Mouse (Mus musculus): ENCODE measurements at regions not wholly inside any gene's neighbourhood (a gene's known extent, or its start where the extent isn't known, plus 50 kb on each side); places are given as distances from the start of the nearest gene placed in this dataset.
"Not testable (repeated sequence)": the region's sequence is repeated elsewhere in the genome, so short reads cannot be mapped to it uniquely, and the experiment has no call there.

DNA sequence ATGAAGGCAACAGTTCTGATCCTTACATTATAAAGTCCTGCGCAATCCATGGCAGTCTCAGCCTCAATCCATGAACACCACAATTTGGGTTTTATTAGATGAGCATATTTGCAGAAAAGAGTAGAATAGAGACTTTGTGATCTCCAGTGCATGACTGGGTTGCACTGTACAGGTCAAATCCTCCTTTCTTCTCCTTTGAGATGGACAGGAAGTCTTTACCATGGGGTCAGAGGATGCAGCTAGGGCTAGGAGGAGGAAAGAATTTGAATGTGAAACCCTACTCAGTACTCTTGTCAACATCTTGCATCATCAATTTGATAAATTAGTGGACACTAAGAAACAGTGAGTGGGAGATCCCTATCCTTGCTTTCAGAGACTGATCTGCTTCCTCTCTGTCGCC, 965.3 kb upstream of the Robo1 start:
- Histone ChIP-seq H3K36me3 (ENCODE audit: control insufficient read depth, insufficient read depth, low read length) (no peaks in the 10 kb centered on the region), H3K9ac (replicated peaks; ENCODE audit: low read depth, low read length) (no peak overlapping the region), H3K4me2 (ENCODE audit: low read depth, low read length) (no peak overlapping the region), H3K4me1 (ENCODE audit: control insufficient read depth, insufficient read depth, low read length) (no peaks in the 10 kb centered on the region), H3K4me3 (ENCODE audit: low read depth, low read length) (no peak overlapping the region), H3K9me3 (ENCODE audit: control insufficient read depth, low read length) (no peaks in the 10 kb centered on the region), H3K27me3 (ENCODE audit: control insufficient read depth, insufficient read depth, low read length) (no peaks in the 10 kb centered on the region), H3K27ac (ENCODE audit: low read depth, low read length) (no peak overlapping the region)
- no peak for ATAC-seq (ENCODE audit: low read depth)
- 89% methylated on average over 2 of the region's 2 CpGs for WGBS

- no peak for ATAC-seq (ENCODE audit: low read depth)
- 71% methylated on average over 2 of the region's 2 CpGs for WGBS
- H3K4me2 ChIP-seq (ENCODE audit: low read depth, low read length) = no peak overlapping the region
Measured at GRCm38 (mm10) chr16:71344589-71344988, 963.5 kb upstream of the Robo1 start.

GRCm38 (mm10) chr16:71391872-71392271, 916.2 kb upstream of the Robo1 start:
- no peak overlapping the region for H3K9ac ChIP-seq (replicated peaks; ENCODE audit: low read depth, low read length)
- H3K4me1 ChIP-seq (ENCODE audit: control insufficient read depth, insufficient read depth, low read length) = no peaks in the 10 kb centered on the region
- 16% methylated on average over 5 of the region's 5 CpGs for WGBS
- no peaks in the 10 kb centered on the region for H3K36me3 ChIP-seq (ENCODE audit: control insufficient read depth, insufficient read depth, low read length)
- peak overlapping the region; percentile 9; the same call in 1 of the 2 replicates for H3K4me2 ChIP-seq (ENCODE audit: low read depth, low read length)
- H3K27me3 ChIP-seq (ENCODE audit: control insufficient read depth, insufficient read depth, low read length) = no peaks in the 10 kb centered on the region
- H3K9me3 ChIP-seq (ENCODE audit: control insufficient read depth, low read length) = no peaks in the 10 kb centered on the region
- no peak overlapping the region for H3K27ac ChIP-seq (ENCODE audit: low read depth, low read length)
- H3K4me3 ChIP-seq (ENCODE audit: low read depth, low read length) = no peak overlapping the region
- peak; percentile 84; the same call in 1 of the 2 replicates for ATAC-seq (ENCODE audit: low read depth)

More at GRCm38 (mm10) chr16:71344589-71344988, 963.5 kb upstream of the Robo1 start:
- no peak overlapping the region for H3K4me3 ChIP-seq (ENCODE audit: low read depth, low read length)
- no peak overlapping the region for H3K27ac ChIP-seq (ENCODE audit: low read depth, low read length)
- H3K4me1 ChIP-seq (ENCODE audit: control insufficient read depth, insufficient read depth, low read length) = no peaks in the 10 kb centered on the region
- no peaks in the 10 kb centered on the region for H3K27me3 ChIP-seq (ENCODE audit: control insufficient read depth, insufficient read depth, low read length)
- H3K9me3 ChIP-seq (ENCODE audit: control insufficient read depth, low read length) = no peaks in the 10 kb centered on the region
- H3K36me3 ChIP-seq (ENCODE audit: control insufficient read depth, insufficient read depth, low read length) = no peaks in the 10 kb centered on the region
- no peak overlapping the region for H3K9ac ChIP-seq (replicated peaks; ENCODE audit: low read depth, low read length)

DNA sequence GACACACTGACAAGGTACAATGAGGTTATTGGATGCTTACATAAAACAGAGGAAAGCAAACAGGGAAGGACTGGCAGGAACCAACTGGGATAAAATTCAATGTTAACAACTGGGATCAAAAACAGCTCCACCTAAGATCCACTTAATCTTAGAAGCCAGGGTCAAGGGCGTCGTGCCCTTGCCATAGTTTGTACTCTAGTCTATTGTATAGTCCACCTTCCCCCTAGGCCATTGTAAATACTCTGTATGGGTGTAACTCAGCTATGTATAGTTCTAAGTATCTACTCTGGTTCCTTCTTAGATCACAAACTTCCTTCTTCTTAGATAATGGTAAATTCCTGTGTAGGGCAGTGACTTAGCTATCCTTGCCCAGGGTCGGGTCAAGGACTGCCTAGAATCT, 873.3 kb upstream of the Robo1 start:
- not testable (repeated sequence) for H3K27me3 ChIP-seq (ENCODE audit: control insufficient read depth, insufficient read depth, low read length); H3K36me3 ChIP-seq (ENCODE audit: control insufficient read depth, insufficient read depth, low read length); H3K4me1 ChIP-seq (ENCODE audit: control insufficient read depth, insufficient read depth, low read length); H3K4me3 ChIP-seq (ENCODE audit: low read depth, low read length); H3K4me2 ChIP-seq (ENCODE audit: low read depth, low read length); H3K9me3 ChIP-seq (ENCODE audit: control insufficient read depth, low read length); H3K27ac ChIP-seq (ENCODE audit: low read depth, low read length); H3K9ac ChIP-seq (replicated peaks; ENCODE audit: low read depth, low read length); ATAC-seq (ENCODE audit: low read depth)
- 92% methylated on average over 3 of the region's 3 CpGs for WGBS
